Mouse (Mus musculus) forebrain, postnatal 0 days (tissue): Measurements from ENCODE around the gene 1110017D15Rik. TPM values are rescaled to one million over a fixed set of nuclear protein-coding genes. Genes with fewer than 3 reads are reported as not detected.

Experiments used
- ATAC-seq: fragments of 200-750 bp; cut with Nextera tagmentation; 2 replicates; pipeline ENCODE4 v1.8.0; 2017; ENCODE audit warnings: mild to moderate bottlenecking, moderate library complexity
- DNase-seq: peaks from one replicate; pipeline ENCODE4 v3.0.0-alpha.2; 2015
- H3K27ac ChIP-seq: fragments of 300-500 bp; sonication (generic); 2 replicates; pipeline ENCODE4 v1.5.1; 2014; ENCODE audit warnings: low read depth, mild to moderate bottlenecking, antibody characterized with exemption, low read length, moderate library complexity, mixed read lengths
- H3K27me3 ChIP-seq: fragments of 300-500 bp; sonication (generic); 2 replicates; pipeline ENCODE4 v1.6.1; 2014; ENCODE audit warnings: mild to moderate bottlenecking, low read length, mixed read lengths; ENCODE audit not compliant: insufficient read depth
- H3K36me3 ChIP-seq: fragments of 300-500 bp; sonication (generic); 2 replicates; pipeline ENCODE4 v1.6.1; 2014; ENCODE audit warnings: mild to moderate bottlenecking, moderate library complexity; ENCODE audit not compliant: insufficient read depth
- H3K4me1 ChIP-seq: fragments of 300-500 bp; sonication (generic); 2 replicates; pipeline ENCODE4 v1.6.1; 2014; ENCODE audit warnings: antibody characterized with exemption; ENCODE audit not compliant: insufficient read depth
- H3K4me2 ChIP-seq: fragments of 300-500 bp; sonication (generic); 2 replicates; pipeline ENCODE4 v1.6.1; 2014; ENCODE audit warnings: low read depth, mild to moderate bottlenecking, moderate library complexity
- H3K4me3 ChIP-seq: fragments of 300-500 bp; sonication (generic); 2 replicates; pipeline ENCODE4 v1.5.1; 2014; ENCODE audit warnings: low read depth, low read length, mixed read lengths
- H3K9ac ChIP-seq: fragments of 300-500 bp; sonication (generic); 2 replicates; pipeline ENCODE4 v1.6.1; 2014; ENCODE audit warnings: mild to moderate bottlenecking
- H3K9me3 ChIP-seq: fragments of 300-500 bp; sonication (generic); 2 replicates; pipeline ENCODE4 v1.6.1; 2016; ENCODE audit warnings: low read length
- CTCF ChIP-seq: sonication (generic); IDR thresholded peaks from 2 replicates; pipeline ENCODE4 v1.5.1; 2016; ENCODE audit warnings: antibody characterized with exemption, control low read depth, low read depth
- WGBS: fragments of 180-500 bp; shearing (Covaris S2); extraction: QIAGEN DNeasy Blood & Tissue Kit; methylation state at CpG from one replicate; pipeline ENCODE4 v1.1.7; 2014; 5-methylcytosine and 5-hydroxymethylcytosine counted together
- polyA plus RNA-seq: library from polyadenylated mRNA; unstranded; fragments of >200 nt; fragmentation: Nextera tagmentation; extraction: Ambion mirVana; gene quantifications from 2 replicates; pipeline ENCODE4 v1.2.1, GENCODE M21; 2015
- total RNA-seq: library from RNA; depleted of rRNA; stranded (reverse); fragments of >200 nt; gene quantifications from 2 replicates; pipeline ENCODE4 v1.2.3, GENCODE M21; 2014

The 1110017D15Rik gene
- total and polyA plus RNA-seq, 2 experiments from 2014 or later, result 15.6 to 21.7 TPM

DNA sequence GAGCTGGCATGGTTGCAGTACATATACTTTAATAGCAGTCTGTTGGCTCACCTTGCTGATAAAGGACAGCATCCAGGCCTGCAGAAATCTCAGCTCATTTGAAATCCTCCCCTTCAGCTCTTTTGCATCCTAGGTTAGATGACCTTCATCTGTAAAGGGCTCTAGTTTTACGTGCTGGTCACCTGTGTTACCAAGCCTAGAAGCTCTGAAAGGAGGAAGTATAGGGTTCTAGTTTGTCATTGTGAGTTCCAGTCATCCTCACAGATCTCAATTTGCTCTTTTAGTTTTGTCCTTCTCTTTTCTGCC is 45.8 kb downstream of the 1110017D15Rik start:
- no peak for TF ChIP-seq CTCF
- H3K36me3 ChIP-seq, result no peaks in the 10 kb centered on the region
- DNase-seq (no peak), ATAC-seq (no peak)
- no peak overlapping the region for H3K4me2 ChIP-seq
- peaks cover 9% of the 10 kb centered on the region; the same call in 1 of the 2 replicates for H3K4me1 ChIP-seq
- no peaks in the 10 kb centered on the region for H3K27me3 ChIP-seq
- no peak overlapping the region for H3K4me3 ChIP-seq
- 75% methylated on average over 1 of the region's 1 CpGs for WGBS
- H3K9ac ChIP-seq, result no peak overlapping the region
- H3K9me3 ChIP-seq, result no peaks in the 10 kb centered on the region
- no peak overlapping the region for H3K27ac ChIP-seq

DNA sequence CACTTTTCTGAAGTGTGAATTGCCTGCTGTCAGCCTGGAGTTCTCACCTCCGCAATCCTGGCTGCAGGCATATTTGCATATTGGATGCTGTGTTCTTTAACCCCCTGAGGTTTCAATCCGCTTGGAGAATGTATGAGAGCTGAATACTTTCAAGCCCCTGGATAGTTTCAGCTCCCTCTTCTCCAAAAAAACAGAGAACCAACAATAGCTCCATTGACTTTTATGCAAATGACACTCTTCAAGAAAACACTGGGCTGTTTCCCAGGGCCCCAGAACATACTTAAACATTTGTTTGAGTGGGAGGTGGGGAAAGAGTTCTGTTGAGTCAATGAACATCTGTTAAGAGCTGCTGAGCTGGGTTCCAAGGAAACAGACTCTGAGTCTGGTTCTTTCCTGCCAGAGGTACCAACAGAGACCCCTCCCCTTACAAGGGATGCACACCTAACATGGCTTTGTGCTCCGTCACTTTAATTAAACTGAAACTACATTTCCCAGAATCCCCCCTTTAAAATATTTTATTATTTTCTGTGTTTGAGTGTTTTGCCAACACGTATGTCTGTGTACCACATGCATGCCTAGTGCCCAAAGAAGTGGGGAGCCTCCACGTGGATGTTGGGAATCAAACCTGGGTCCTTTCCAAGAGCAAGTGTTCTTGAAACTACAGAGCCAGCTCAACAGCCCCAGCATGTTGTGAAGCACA is 46.3 kb downstream of the 1110017D15Rik start:
- Histone ChIP-seq H3K4me1 (peaks cover 9% of the 10 kb centered on the region; the same call in 1 of the 2 replicates), H3K27me3 (no peaks in the 10 kb centered on the region), H3K9me3 (no peaks in the 10 kb centered on the region), H3K27ac (0 out of 2 replicates have a peak overlapping the region, but pooled peaks have one; percentile 37), H3K4me3 (no peak overlapping the region), H3K4me2 (no peak overlapping the region), H3K9ac (no peak overlapping the region), H3K36me3 (no peaks in the 10 kb centered on the region)
- ATAC-seq, result peak; percentile 85
- WGBS, result 7% methylated on average over 5 of the region's 5 CpGs
- peak; percentile 81 for DNase-seq
- TF ChIP-seq CTCF, result no peak

DNA sequence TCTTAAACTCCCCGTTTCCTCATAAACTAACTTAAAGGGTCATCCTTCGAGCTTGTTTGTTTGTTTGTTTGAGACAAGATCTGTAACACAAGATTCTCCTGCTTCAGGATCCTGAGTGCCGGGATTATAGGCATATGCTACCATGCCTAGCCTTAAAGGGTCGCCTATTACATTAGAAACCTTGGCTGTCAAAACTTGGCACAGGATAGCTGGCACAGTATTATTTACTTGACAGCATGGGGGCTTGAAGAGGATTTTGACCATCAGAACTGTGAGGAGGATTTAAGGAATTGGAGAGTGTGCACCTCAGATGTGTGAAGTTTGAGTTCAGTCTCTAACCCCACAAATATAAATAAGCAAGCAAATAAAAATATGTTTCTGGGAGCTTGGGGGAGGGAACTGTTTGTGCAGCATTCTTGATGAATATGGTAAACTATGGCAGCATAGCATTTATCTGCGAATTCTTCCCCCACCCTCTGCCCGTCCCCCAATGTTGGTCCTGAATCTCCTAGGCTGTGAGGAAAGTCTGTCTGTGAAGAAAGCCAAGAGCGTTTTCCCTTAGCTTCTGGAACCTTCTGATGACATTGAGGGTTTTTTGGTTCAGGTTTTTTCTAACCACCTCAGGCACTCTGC is 47.0 kb downstream of the 1110017D15Rik start:
- no peak for TF ChIP-seq CTCF
- Histone ChIP-seq H3K9me3 (no peaks in the 10 kb centered on the region), H3K4me2 (no peak overlapping the region), H3K27ac (0 out of 2 replicates have a peak overlapping the region, but pooled peaks have one; percentile 37), H3K27me3 (no peaks in the 10 kb centered on the region), H3K36me3 (no peaks in the 10 kb centered on the region), H3K9ac (no peak overlapping the region), H3K4me3 (no peak overlapping the region), H3K4me1 (peaks cover 9% of the 10 kb centered on the region; the same call in 1 of the 2 replicates)
- 31% methylated on average over 7 of the region's 7 CpGs for WGBS
- ATAC-seq (no peak), DNase-seq (no peak)

DNA sequence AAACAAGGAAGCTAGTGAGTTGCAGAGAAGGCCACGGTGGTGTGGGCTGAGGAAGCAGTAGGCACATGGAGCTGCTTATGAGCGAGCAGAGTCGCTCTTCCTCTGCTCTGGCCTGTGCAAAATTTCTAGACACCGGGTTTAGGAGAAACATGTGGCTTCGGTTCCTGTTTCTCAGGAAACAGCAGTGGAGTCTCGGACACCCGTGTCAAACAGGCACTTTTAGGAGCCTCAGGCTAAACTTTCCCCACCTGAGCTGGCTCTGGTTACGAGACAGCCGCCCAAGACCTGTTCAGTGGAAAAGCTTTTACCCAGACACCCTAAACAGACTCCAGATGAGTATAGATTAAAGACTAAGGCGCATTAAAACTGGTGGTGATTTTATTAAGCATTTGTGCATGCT is 47.9 kb downstream of the 1110017D15Rik start:
- no peak overlapping the region for H3K4me3 ChIP-seq
- no peaks in the 10 kb centered on the region for H3K9me3 ChIP-seq
- H3K27ac ChIP-seq, result no peak overlapping the region
- DNase-seq (no peak), ATAC-seq (no peak)
- WGBS, result 72% methylated on average over 10 of the region's 10 CpGs
- H3K4me1 ChIP-seq, result peaks cover 10% of the 10 kb centered on the region; the same call in 1 of the 2 replicates
- no peaks in the 10 kb centered on the region for H3K27me3 ChIP-seq
- no peaks in the 10 kb centered on the region for H3K36me3 ChIP-seq
- no peak overlapping the region for H3K4me2 ChIP-seq
- H3K9ac ChIP-seq, result no peak overlapping the region
- no peak for TF ChIP-seq CTCF

DNA sequence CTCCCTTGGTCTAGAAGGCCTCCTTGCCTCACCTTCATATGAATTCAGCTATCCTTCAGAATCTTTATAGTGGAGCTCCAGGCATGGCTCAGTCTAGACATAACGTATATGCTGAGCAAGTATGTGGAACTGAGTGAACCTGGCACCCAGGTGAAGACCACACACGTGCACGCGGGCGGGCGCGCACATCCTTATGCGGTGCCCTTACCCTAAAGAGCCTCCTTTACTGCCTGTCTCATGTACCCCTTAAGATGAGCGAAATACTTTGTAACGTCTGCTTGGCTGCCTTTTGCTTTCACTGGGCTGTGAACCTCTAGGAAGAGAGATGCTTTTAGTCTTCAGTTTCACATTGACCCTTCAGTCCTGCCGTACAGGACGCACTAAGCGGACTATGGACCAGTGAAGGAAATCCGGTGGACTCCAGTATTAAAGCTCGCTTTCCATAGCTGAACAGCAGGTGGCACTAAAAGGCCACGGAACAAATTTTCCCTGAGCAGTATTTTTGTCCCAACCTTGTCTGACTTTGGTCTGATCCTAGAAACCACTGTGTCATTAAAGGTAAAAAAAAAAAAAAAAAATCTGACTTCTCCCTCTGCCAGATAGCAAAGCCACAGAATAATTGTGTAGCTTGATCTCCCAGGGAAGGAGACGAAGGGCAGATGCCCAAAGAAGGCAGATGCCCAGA is 48.6 kb downstream of the 1110017D15Rik start:
- peak; percentile 81 for DNase-seq
- WGBS, result 50% methylated on average over 17 of the region's 17 CpGs
- no peak overlapping the region for H3K9ac ChIP-seq
- no peaks in the 10 kb centered on the region for H3K27me3 ChIP-seq
- no peaks in the 10 kb centered on the region for H3K36me3 ChIP-seq
- TF ChIP-seq CTCF, result peak; percentile 79
- ATAC-seq, result no peak
- H3K4me1 ChIP-seq, result peaks cover 14% of the 10 kb centered on the region; the same call in 1 of the 2 replicates
- no peak overlapping the region for H3K4me2 ChIP-seq
- no peak overlapping the region for H3K4me3 ChIP-seq
- H3K27ac ChIP-seq, result no peak overlapping the region
- H3K9me3 ChIP-seq, result no peaks in the 10 kb centered on the region

DNA sequence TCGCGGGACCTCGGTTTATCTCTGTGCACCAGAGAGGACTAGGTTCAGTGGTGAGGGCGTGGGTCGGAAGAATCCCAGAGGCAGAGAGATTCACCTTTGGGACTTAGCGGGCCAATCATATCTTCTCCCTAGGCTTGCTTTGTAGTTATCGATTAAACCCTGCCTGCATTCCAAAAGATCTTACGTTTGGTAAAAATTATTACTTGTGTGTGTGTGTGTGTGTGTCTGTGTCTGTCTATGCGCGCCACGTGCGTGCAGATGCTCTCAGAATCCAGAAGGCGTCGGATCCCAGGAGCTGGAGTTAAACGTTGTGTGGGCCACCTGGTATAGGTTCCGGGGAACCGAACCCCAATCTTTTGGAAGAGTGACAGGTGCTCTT is 51.9 kb downstream of the 1110017D15Rik start:
- 3% methylated on average over 17 of the region's 17 CpGs for WGBS
- ATAC-seq (peak; percentile 27), DNase-seq (no peak)
- peak overlapping the region; percentile 67 for H3K4me3 ChIP-seq
- H3K4me2 ChIP-seq, result peak overlapping the region; percentile 54
- H3K9ac ChIP-seq, result peak overlapping the region; percentile 62
- peak; percentile 41 for TF ChIP-seq CTCF
- H3K36me3 ChIP-seq, result no peaks in the 10 kb centered on the region
- H3K27ac ChIP-seq, result no peak overlapping the region
- peaks cover 9% of the 10 kb centered on the region; the same call in 1 of the 2 replicates for H3K4me1 ChIP-seq
- H3K27me3 ChIP-seq, result no peaks in the 10 kb centered on the region
- H3K9me3 ChIP-seq, result no peaks in the 10 kb centered on the region
